Mouse (Mus musculus): ENCODE measurements around the gene Extl2. TPM values are rescaled to one million over a fixed set of nuclear protein-coding genes. Genes with fewer than 3 reads are reported as not detected.

Gene Extl2
- polyA plus RNA-seq, 1 experiment from 2014 or later: 20.2 TPM

DNA sequence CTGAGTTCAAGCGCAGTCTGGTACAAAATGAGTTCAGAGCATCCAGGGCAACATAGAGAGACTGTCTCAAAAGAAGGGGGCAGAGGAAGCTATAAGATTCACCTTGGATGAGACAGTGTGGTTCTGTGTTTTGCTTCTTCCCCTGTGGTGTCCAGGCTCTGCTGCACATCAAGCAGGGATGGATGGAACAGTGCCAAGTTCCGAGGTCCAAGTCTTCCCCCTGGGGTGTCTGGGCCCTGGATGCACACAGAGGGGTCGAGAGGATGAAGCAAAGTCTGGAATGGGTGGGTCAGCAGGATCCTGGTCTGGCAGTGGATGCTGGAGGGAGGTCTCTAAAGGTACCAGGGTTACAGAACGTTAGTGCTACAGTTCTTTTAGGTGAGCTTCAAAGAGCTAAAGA is 11.3 kb downstream of the Extl2 start:
- peaks cover 4% of the 10 kb centered on the region for H3K4me1 ChIP-seq
- H3K4me3 ChIP-seq: no peak overlapping the region
- DNase-seq (ENCODE audit: extremely low spot score, low spot score): no peak
- H3K9me3 ChIP-seq: no peaks in the 10 kb centered on the region
- H3K36me3 ChIP-seq (replicated peaks): no peaks in the 10 kb centered on the region
- WGBS: 82% methylated on average over 4 of the region's 4 CpGs
- no peaks in the 10 kb centered on the region for H3K27me3 ChIP-seq (ENCODE audit: poor library complexity, severe bottlenecking)
- H3K27ac ChIP-seq: no peak overlapping the region

DNA sequence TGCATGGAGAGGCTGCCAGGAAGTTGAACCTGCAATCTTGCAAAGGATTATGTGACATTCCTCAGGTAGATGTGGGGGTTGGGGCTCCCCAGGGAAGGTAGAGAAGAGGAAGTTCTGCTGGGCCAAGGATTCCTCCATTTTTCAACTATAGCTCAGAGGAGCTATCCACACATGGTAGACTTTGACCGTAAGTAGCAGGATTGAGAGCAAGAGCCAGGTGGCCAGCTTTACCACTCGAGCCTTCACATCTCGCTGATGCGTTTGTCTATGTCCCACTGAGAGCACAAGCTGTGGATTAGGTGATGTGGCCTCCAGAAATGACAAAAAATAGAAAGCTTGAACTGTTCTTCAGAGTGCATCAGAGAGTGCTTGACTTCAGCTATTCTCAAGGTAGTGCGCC is 11.9 kb downstream of the Extl2 start:
- Histone ChIP-seq H3K27me3 (ENCODE audit: poor library complexity, severe bottlenecking) (no peaks in the 10 kb centered on the region), H3K4me3 (no peak overlapping the region), H3K9me3 (no peaks in the 10 kb centered on the region), H3K27ac (no peak overlapping the region), H3K4me1 (peaks cover 4% of the 10 kb centered on the region), H3K36me3 (replicated peaks) (peaks cover 3% of the 10 kb centered on the region)
- 94% methylated on average over 5 of the region's 5 CpGs for WGBS
- DNase-seq (ENCODE audit: extremely low spot score, low spot score): no peak

DNA sequence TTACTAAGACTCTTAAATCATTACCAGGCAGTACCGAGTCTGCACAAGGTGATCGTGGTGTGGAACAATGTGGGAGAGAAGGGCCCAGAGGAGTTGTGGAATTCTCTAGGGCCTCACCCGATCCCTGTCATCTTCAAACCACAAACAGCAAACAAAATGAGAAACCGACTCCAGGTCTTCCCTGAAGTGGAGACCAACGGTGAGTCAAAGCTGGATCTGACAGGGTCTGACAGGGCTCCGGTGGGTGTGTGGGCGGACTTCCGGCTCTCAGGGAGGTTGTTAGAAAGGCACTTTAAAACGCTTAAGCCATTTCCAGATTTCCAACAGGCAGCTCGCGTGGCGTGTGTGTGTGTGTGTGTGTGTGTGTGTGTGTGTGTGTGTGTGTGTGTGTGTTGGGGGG is 17.0 kb downstream of the Extl2 start:
- 93% methylated on average over 12 of the region's 12 CpGs for WGBS
- Histone ChIP-seq H3K4me1 (peaks cover 8% of the 10 kb centered on the region), H3K27ac (no peak overlapping the region), H3K4me3 (no peak overlapping the region), H3K36me3 (replicated peaks) (peaks cover 24% of the 10 kb centered on the region), H3K9me3 (no peaks in the 10 kb centered on the region), H3K27me3 (ENCODE audit: poor library complexity, severe bottlenecking) (no peaks in the 10 kb centered on the region)
- DNase-seq (ENCODE audit: extremely low spot score, low spot score): no peak

DNA sequence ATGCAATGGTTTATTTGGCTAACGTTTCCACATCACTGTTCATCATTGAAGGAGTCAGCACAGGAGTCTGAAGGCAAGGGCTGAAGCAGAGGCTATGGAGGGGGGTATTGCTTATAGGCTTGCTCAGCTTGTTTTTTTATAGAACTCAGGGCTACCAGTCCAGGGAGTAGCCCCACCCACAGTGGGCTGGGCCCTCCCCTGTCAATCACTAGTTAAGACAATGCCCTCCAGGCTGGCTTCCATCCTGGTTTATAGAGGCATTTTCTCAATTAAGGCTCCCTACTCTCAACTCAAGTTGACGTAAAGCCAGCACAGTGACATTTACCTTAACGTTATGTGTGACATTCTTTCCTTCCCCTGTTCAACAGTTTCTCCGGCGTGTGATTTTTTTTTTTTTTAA is 17.4 kb downstream of the Extl2 start:
- no peaks in the 10 kb centered on the region for H3K27me3 ChIP-seq (ENCODE audit: poor library complexity, severe bottlenecking)
- H3K9me3 ChIP-seq: no peaks in the 10 kb centered on the region
- peaks cover 24% of the 10 kb centered on the region for H3K36me3 ChIP-seq (replicated peaks)
- H3K4me1 ChIP-seq: peaks cover 8% of the 10 kb centered on the region
- no peak overlapping the region for H3K4me3 ChIP-seq
- DNase-seq (ENCODE audit: extremely low spot score, low spot score): no peak
- WGBS: 88% methylated on average over 5 of the region's 5 CpGs
- H3K27ac ChIP-seq: no peak overlapping the region

DNA sequence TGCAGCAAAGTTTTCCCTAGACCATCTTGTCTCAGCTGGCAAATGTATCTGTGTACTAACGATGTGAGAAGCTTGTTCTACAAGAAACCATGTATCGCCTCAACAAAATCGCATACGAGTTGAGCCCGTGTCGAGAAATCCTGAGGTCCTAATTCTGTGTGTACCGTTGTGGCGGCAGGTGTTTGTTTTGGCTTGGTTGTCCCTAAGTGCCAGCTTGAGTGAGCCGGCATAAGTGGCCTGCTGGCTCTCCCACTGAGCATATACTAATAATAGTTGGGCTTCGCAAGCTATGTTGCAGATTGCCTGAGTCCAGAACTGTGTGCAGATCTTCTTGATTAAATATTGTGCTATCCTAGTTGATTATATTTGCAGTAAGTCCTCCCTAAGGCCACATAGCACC is 18.4 kb downstream of the Extl2 start:
- WGBS: 97% methylated on average over 10 of the region's 10 CpGs
- H3K27ac ChIP-seq: no peak overlapping the region
- no peak for DNase-seq (ENCODE audit: extremely low spot score, low spot score)
- H3K9me3 ChIP-seq: no peaks in the 10 kb centered on the region
- no peaks in the 10 kb centered on the region for H3K27me3 ChIP-seq (ENCODE audit: poor library complexity, severe bottlenecking)
- peaks cover 24% of the 10 kb centered on the region for H3K36me3 ChIP-seq (replicated peaks)
- H3K4me1 ChIP-seq: peaks cover 8% of the 10 kb centered on the region
- H3K4me3 ChIP-seq: no peak overlapping the region

DNA sequence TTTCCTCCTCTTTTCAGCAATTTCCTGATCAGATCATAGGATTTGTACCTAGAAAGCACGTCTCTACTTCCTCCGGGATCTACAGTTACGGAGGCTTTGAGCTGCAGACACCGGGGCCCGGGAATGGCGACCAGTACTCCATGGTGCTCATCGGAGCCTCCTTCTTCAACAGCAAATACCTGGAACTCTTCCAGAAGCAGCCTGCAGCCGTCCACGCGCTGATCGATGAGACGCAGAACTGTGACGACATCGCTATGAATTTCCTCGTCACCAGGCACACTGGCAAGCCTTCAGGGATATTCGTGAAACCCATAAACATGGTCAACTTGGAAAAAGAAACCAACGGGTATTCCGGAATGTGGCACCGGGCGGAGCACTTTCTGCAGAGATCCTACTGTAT is 19.7 kb downstream of the Extl2 start:
- H3K9me3 ChIP-seq: no peaks in the 10 kb centered on the region
- no peak for DNase-seq (ENCODE audit: extremely low spot score, low spot score)
- no peak overlapping the region for H3K27ac ChIP-seq
- H3K36me3 ChIP-seq (replicated peaks): peaks cover 24% of the 10 kb centered on the region
- 93% methylated on average over 20 of the region's 20 CpGs for WGBS
- H3K27me3 ChIP-seq (ENCODE audit: poor library complexity, severe bottlenecking): no peaks in the 10 kb centered on the region
- H3K4me1 ChIP-seq: peaks cover 8% of the 10 kb centered on the region
- H3K4me3 ChIP-seq: no peak overlapping the region

DNA sequence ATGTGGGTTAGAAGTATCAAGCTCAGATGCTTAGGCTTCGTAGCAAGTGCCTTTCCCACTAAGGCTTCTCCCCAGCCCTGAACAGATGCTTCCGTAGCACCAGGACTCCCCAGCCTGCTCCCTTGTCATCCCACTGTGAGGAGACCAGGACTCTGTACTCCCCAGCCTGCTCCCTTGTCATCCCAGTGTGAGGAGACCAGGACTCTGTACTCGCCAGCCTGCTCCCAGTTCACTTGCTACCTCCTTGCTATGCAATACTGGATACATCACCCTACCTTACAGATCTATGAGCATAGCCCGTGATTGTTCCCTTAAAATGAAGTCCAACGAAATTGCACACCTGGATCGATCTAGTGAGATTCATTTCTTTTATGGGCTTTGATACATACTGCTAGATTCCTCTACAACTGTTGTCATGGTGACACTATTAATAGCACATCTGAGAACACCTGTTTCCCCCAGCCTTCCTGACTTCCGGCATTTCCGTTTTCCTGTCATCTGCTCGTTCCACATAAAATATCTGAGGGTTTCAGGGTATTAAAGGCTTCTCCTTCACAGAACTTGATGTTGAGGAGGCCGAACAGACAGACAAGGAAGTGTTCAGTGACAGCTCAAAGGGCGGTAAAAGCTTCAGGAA is 23.0 kb downstream of the Extl2 start:
- Histone ChIP-seq H3K36me3 (replicated peaks) (peaks cover 15% of the 10 kb centered on the region), H3K9me3 (no peaks in the 10 kb centered on the region), H3K4me1 (no peaks in the 10 kb centered on the region), H3K4me3 (no peak overlapping the region), H3K27me3 (ENCODE audit: poor library complexity, severe bottlenecking) (no peaks in the 10 kb centered on the region), H3K27ac (no peak overlapping the region)
- 83% methylated on average over 10 of the region's 11 CpGs for WGBS
- DNase-seq (ENCODE audit: extremely low spot score, low spot score): no peak

DNA sequence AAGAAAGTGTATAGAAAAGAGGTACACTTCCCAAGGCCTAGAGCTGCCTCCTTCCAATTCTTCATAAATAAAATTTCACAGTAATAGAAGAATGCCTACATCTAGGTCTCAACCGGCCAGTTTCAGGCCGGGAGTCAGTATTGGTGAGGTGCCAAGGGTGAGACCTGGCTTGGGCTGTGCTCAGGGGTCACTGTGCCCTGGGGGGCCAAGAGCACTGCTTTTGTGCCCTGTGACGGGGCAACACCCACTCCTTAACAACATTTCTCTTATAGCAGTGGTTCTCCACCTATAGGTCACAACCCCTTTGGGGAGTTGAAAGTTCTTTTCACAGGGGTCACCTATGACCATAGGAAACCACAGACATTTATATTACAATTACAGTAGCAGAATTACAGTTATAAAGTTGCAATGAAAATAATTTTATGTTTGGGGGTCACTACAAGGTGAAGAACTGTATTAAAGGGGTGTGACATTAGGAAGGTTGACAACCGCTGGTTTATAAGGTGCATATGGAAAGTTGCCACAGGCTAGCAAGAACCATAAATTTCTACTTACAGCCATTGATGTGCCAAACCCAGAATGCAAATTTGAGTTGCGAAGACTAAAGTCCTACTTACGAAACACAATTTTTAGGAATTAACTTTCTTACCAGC is 26.1 kb downstream of the Extl2 start:
- no peak overlapping the region for H3K4me3 ChIP-seq
- no peaks in the 10 kb centered on the region for H3K9me3 ChIP-seq
- no peaks in the 10 kb centered on the region for H3K27me3 ChIP-seq (ENCODE audit: poor library complexity, severe bottlenecking)
- no peak for DNase-seq (ENCODE audit: extremely low spot score, low spot score)
- no peak overlapping the region for H3K27ac ChIP-seq
- H3K4me1 ChIP-seq: no peaks in the 10 kb centered on the region
- no peaks in the 10 kb centered on the region for H3K36me3 ChIP-seq (replicated peaks)
- WGBS: 57% methylated on average over 6 of the region's 6 CpGs

DNA sequence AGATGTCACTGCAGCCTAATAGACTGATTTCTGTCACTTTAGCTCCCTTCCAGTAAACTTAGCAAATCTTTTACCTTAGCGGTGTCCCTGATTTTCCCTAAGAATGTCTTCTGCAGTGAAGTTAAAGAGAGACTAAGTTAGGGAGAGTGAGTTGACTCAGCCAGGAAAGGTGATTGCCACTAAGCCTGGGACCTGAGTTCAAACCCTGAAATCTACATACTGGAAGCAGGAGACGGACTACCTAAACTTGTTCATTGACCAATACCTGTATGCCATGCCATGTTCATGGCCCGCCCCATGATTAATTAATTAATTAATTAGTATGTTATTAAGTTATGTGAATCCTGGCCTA is 26.6 kb downstream of the Extl2 start:
- Histone ChIP-seq H3K27ac (no peak overlapping the region), H3K36me3 (replicated peaks) (no peaks in the 10 kb centered on the region), H3K27me3 (ENCODE audit: poor library complexity, severe bottlenecking) (no peaks in the 10 kb centered on the region), H3K4me3 (no peak overlapping the region), H3K4me1 (no peaks in the 10 kb centered on the region), H3K9me3 (no peaks in the 10 kb centered on the region)
- DNase-seq (ENCODE audit: extremely low spot score, low spot score): no peak
- 59% methylated on average over 3 of the region's 3 CpGs for WGBS

DNA sequence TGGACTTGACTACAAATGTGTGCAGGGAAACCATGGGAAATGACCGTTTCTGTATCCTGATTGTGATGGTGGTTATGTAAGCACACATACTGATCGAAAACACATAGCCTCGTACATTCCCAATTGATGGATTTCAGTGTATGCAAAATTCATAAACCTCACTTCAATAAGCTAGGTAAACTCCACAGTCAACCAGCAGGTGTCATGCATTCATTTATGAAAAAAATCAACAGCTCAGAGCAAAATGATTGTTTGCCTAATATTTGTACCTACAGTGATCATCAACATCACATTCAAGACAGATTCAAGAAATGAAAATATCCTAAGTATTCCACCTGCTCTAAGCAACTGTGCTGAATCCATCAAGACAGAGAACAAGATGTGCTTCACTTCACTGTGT is 33.5 kb downstream of the Extl2 start:
- Histone ChIP-seq H3K9me3 (no peaks in the 10 kb centered on the region), H3K4me1 (no peaks in the 10 kb centered on the region), H3K27me3 (ENCODE audit: poor library complexity, severe bottlenecking) (no peaks in the 10 kb centered on the region), H3K36me3 (replicated peaks) (no peaks in the 10 kb centered on the region), H3K4me3 (no peak overlapping the region), H3K27ac (no peak overlapping the region)
- DNase-seq (ENCODE audit: extremely low spot score, low spot score): no peak
- 88% methylated on average over 3 of the region's 3 CpGs for WGBS

DNA sequence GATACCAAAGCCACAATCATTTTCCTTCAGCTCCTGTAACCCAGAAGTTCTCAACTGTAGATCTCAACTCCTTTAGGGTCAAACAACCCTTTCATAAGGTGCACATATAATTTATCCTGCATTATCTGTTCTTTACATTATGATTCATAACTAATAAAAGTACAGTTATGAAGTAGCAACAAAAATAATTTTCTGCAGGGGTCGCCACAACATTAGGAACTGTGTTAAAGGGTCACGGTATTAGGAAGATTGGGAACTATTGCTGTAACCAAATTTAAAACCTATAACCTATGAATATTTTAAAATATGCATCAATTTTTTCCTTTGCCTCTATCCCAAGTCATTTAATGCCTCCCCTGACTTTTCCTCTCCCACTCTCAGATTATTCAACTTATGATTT is 38.7 kb downstream of the Extl2 start:
- no peaks in the 10 kb centered on the region for H3K36me3 ChIP-seq (replicated peaks)
- no peak overlapping the region for H3K27ac ChIP-seq
- no peaks in the 10 kb centered on the region for H3K9me3 ChIP-seq
- H3K4me3 ChIP-seq: no peak overlapping the region
- peaks cover 10% of the 10 kb centered on the region; the same call in 1 of the 2 replicates for H3K4me1 ChIP-seq
- 81% methylated on average over 2 of the region's 2 CpGs for WGBS
- DNase-seq (ENCODE audit: extremely low spot score, low spot score): no peak
- no peaks in the 10 kb centered on the region for H3K27me3 ChIP-seq (ENCODE audit: poor library complexity, severe bottlenecking)

DNA sequence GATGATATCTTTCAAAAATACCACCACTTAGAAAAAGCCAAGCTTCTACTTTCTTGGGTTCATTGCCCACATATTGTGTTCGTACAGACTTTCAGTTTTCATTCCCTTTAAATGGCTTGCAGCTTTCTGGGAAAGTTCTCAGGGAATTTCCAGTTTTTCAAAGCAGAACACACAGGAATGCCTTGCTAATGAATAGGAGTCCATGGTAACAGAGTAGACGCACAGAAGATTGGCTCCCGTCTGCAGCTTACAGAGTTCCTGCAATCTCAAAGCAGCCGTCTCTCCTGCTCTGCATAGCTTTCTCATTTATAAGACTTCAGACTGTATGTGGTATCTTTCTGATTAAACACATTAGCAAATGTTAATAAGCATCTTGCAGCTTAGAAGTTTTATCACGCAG is 39.8 kb downstream of the Extl2 start:
- H3K36me3 ChIP-seq (replicated peaks): no peaks in the 10 kb centered on the region
- no peaks in the 10 kb centered on the region for H3K9me3 ChIP-seq
- H3K27me3 ChIP-seq (ENCODE audit: poor library complexity, severe bottlenecking): no peaks in the 10 kb centered on the region
- H3K4me1 ChIP-seq: peaks cover 10% of the 10 kb centered on the region; the same call in 1 of the 2 replicates
- no peak overlapping the region for H3K27ac ChIP-seq
- no peak for DNase-seq (ENCODE audit: extremely low spot score, low spot score)
- H3K4me3 ChIP-seq: no peak overlapping the region
- WGBS: 66% methylated on average over 5 of the region's 5 CpGs

DNA sequence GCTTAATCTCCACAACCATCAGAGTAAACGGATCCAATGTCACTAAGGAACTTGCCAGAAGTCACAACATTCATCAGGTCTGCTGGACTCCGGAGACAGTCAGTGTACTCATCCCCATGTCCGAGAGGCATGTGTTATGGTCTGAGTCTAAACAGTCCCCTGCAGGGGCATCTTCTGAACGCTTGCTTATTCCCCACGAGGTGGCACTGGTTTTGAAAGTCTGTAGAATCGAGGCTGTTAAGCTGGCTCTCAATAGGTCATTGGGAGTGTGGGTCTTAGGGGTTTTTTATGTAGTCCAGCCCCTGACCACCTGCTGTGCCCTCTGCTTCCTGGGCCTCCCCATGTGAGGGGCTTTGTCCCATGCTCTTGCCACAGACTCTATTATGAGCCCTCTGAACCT is 49.8 kb downstream of the Extl2 start:
- no peaks in the 10 kb centered on the region for H3K9me3 ChIP-seq
- DNase-seq (ENCODE audit: extremely low spot score, low spot score): no peak
- 0 out of 2 replicates have a peak, but pooled peaks cover 6% of the 10 kb centered on the region for H3K4me1 ChIP-seq
- no peaks in the 10 kb centered on the region for H3K27me3 ChIP-seq (ENCODE audit: poor library complexity, severe bottlenecking)
- H3K4me3 ChIP-seq: no peak overlapping the region
- WGBS: 62% methylated on average over 6 of the region's 6 CpGs
- H3K36me3 ChIP-seq (replicated peaks): no peaks in the 10 kb centered on the region
- no peak overlapping the region for H3K27ac ChIP-seq

All from forebrain, embryonic 10.5 days (tissue).